Mouse (Mus musculus) CD8-positive naive resting alpha-beta T cell, adult 2 months (primary cell): ENCODE data around the gene Stk25.
"Not testable (repeated sequence)": the region's sequence is repeated elsewhere in the genome, so short reads cannot be mapped to it uniquely, and the experiment has no call there.

Experiments
- DNase-seq, 2 experiments: peaks; one replicate each; pipeline ENCODE4 v3.0.0; 2022; ENCODE audit warnings: low read depth in 2 of 2, low spot score in 2 of 2

Stk25 gene

GRCm38 (mm10) chr1:93658559-93658958 is at the start of gene Stk25:
TSS of gene Stk25 (minus strand) at chr1:93658659.
- not testable (repeated sequence) for DNase-seq

DNA sequence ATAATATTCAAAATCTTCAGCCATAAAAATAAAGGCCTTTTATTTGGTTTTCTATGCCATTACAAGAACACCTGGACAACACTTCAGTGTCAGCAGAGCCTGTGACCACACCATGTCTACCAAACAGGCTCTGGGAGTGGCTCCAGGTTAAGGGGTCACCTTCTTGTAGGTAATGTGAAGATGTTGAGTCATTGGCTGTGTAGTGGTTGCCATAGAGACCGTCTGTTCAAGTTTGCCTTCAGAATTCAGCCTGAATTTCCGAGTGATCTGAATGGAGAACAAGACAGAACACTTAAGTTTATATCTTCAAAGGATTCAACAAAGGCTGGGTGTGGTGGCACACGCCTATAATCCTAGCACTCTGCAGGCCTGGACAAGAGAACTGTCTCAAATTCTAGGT is 46.9 kb upstream of the Stk25 start:
- no peak for DNase-seq

DNA sequence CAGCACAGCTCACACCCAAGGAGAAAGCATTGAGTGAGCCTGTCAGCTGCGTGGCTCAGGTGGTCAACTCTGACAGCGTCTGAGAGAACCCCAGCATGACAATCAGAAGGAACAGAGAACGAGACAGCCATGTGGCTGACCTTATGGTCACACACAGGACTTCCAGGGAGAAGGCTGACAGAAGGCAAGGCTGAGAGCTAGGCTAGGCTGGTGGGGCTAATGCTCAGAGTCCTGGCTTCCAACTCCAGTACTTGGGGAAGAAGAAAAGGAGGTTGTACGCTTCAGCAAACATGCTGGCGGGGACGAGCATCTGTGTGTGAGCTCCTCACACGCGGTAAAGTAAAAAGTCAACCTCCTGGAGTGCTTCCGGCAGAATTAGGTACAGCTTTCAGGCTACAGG is 45.9 kb upstream of the Stk25 start:
- DNase-seq, result no peak

- DNase-seq, result no peak
Observed at GRCm38 (mm10) chr1:93703472-93704048, 45.1 kb upstream of the Stk25 start.

GRCm38 (mm10) chr1:93702106-93702505 is 43.6 kb upstream of the Stk25 start:
- no peak for DNase-seq

DNA sequence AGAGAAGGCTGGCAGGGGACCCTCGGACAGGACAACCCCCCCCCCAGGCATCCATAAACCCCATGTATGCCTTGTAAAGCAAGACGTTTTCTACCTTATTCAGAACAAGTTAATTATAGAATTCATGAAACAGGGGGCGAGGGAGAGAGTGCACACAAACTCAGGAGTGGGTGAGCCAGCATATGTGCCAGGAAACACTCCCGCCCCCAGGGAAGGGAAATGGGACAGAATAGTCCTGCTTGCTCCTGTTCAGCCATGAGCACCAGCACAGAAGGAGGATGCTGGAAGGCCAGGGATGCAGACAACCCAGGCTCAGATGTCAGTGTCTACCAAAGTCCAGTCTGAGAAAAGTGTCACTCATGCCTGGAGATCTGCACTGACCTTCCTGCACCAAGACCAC is 40.7 kb upstream of the Stk25 start:
- no peak for DNase-seq

DNA sequence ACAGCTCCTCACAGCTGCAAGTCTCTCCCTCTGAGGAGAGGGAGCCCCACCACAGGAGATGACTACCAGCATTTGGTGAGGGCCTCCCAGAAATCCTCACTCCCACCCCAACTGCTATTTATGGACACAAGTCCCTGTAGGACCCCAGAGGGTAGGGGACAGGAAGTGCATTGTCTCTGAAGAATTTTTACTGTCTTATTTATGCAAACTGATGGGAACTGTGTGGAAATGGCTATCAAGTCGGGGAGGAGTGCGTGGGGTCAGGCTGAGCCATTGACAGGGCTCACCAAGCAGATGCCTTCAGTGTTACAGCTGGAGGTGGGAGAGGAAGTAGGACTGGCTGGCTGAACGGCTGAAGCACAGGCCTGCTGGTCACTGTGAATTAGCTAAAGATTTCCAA is 38.9 kb upstream of the Stk25 start:
- no peak for DNase-seq

GRCm38 (mm10) chr1:93694966-93695365 is 36.5 kb upstream of the Stk25 start:
- no peak for DNase-seq

- no peak for DNase-seq
Observed at GRCm38 (mm10) chr1:93693943-93694342, 35.5 kb upstream of the Stk25 start.

DNA sequence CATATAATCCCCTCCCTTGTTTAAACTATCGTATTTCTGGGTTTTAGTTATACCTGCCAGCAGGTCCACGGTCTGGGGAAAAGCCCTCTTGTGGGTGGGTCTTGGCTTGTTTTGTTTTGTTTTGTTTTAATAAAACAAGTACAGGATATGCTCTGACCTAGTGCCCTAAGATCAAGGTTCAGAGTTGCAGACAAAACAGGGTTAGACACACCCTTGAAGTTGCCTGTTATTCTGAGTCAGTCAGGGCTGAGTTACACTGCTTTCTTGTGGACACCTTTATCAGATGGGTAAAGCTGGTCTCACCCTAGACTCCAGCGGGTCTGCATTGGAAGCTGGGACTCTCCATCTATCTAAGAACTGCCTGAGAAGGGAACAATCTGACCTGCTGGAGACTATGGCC is 35.0 kb upstream of the Stk25 start:
- no peak for DNase-seq

GRCm38 (mm10) chr1:93692773-93693172 is 34.3 kb upstream of the Stk25 start:
- no peak for DNase-seq

- no peak for DNase-seq
Observed at GRCm38 (mm10) chr1:93691786-93692357, 33.4 kb upstream of the Stk25 start.

GRCm38 (mm10) chr1:93691106-93691505 is 32.6 kb upstream of the Stk25 start:
- DNase-seq, result no peak

GRCm38 (mm10) chr1:93689901-93690496 is 31.5 kb upstream of the Stk25 start:
- no peak for DNase-seq

DNA sequence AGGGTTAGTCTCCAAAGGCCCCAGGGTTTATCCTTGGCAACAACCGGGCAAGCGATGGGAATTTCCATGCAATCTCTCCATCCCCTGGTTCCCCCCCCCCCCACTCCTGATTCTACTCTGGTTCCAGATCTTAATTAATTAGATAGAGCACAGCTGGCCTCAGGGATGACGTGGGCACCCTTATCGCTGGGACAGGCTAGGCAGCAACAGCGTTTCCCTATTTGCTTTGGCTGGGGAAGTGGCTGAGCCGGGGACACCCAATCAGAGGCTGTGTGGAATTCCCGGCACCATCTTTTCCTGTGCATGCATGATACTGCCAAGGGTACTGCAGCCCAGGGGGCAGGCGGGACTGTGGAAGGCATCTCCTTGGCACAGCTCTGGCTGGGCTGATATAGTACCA is 29.7 kb upstream of the Stk25 start:
- DNase-seq, result no peak

DNA sequence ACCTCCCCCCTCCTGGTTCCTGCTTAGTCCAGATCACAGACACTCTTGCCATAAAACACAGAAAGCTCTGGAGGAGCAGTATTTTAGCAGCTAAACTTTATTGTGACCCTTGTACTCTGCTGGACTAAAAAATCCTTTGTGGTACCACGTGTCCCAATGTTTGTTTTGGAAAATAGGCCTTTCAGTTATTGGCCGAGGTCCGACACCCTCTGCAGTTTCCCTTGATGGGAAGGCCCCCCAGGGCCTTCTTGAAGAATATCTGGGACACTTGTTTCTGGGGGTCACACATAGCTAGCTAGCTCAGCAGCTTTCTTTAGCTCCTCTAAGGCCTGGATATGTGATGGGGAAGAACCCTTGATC is 28.5 kb upstream of the Stk25 start:
- no peak for DNase-seq

DNA sequence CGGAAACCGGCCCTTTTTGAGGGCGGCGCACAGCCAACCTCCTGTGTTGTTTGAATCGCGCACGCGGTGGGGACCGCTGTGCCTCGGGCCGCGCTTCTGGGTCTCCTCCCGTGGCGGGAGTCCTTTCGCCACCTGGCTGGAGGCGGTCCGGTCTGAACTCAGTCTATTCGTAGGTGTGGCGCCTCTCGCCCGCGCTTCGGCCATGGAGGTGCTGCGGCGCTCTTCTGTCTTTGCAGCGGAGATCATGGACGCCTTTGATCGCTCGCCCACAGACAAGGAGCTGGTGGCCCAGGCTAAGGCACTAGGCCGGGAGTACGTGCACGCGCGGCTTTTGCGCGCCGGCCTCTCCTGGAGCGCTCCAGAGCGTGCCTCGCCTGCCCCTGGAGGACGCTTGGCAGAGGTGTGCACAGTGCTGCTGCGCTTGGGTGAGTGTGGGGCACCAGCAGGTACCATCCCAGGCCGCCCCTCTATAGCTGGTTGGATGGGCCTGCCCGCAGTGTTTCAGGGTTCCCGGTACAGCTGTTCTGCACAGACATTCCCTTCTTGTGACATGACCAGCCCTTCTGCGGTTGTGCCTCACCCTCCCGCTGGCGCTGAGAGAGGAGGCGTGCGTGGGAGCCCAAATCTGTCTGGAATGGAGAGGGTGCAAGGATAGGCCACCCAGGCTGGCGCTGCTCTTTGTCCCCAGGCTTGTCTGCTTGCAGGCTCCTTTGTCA is 27.9 kb upstream of the Stk25 start:
- no peak for DNase-seq

GRCm38 (mm10) chr1:93685401-93686244 is 27.2 kb upstream of the Stk25 start, which contains the start of gene Bok:
TSS of gene Bok (plus strand) at chr1:93685660.
- no peak for DNase-seq

DNA sequence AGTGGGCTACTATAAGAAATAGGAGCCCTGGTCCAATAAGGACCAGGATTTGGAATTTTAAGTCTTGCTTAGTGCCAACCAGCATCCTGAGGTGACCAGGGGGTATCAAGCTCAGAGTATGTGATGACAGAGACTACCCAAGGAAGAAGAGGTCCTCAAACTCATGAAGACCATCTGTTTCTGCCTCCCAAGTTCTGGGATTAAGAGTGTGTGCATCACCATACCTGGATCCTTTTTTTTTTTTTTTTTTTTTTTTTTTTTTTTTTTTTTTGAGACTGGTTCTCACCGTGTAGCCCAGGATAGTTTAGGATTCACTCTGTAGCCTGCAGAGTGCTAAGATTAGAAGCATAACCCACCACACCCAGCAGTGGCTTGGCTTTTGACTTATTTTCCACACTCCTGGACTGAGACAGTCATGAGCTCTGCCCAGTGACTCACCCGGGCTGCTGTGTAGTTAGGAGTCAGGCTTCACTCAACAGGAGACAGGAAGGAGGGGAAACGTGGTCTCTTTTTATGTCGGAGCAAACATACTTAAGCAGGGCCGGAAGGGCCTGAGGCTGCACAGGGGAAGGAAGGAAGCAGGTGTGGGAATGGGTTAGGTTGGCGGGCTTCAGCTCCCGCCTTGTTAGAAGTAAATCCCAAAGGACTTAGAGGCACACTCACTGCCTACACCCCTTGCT is 21.6 kb upstream of the Stk25 start:
- DNase-seq, result no peak

- no peak for DNase-seq
Observed at GRCm38 (mm10) chr1:93678386-93678785, 19.9 kb upstream of the Stk25 start.

DNA sequence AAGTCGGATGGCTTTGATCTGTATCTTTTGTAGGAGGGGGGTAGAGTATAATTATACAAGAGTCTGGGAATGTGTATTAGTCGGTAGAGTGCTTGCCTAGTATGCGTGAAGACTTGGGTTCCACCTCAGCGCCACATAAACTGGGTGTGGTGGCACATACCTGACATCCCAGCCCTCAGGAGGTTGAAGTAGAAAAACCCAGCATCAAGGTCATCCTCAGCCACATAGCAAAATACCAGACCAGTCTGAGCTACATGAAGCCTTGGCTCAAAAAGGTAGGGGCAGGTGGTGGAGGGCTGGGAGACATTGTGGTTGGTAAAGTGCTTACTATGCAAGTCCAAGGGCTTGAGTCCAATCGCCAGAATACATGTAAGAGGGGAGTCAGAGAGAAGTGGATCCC is 14.2 kb upstream of the Stk25 start:
- DNase-seq, result no peak
